Mouse (Mus musculus): Measurements from ENCODE around the gene Mark3. TPM values are rescaled to one million over a fixed set of nuclear protein-coding genes. Genes with fewer than 3 reads are reported as not detected.
A peak's percentile ranks its signal among the peaks of the same experiment; 100 is the strongest.

The Mark3 gene
- total and polyA plus RNA-seq, 3 experiments = 18.1 to 52.5 (median 50.6) TPM

GRCm38 (mm10) chr12:111697708-111698107 lies 123.4 kb downstream of the Mark3 start:
- no peak overlapping the region for H3K4me3 ChIP-seq
- H3K9ac ChIP-seq (ENCODE audit: low read depth, low read length) = no peak overlapping the region
- H3K4me1 ChIP-seq (ENCODE audit: control insufficient read depth, insufficient read depth, low read length) = peaks cover 20% of the 10 kb centered on the region
- intact Hi-C loops (cut with DNase I) = no loop called here
- H3K27me3 ChIP-seq (ENCODE audit: control insufficient read depth, insufficient read depth, low read length) = no peaks in the 10 kb centered on the region
- TF ChIP-seq POLR2A (IDR thresholded peaks at IDR 0.05; ENCODE audit: insufficient read depth, low read depth, low read length) (no peak), CTCF (IDR thresholded peaks at IDR 0.05) (no peak), EP300 (IDR thresholded peaks at IDR 0.05; ENCODE audit: insufficient read depth, low read depth, low read length) (no peak)
- peak overlapping the region; percentile 69 for H3K27ac ChIP-seq
- H3K79me2 ChIP-seq (replicated peaks; ENCODE audit: control insufficient read depth, insufficient read depth, low read length) = no peaks in the 10 kb centered on the region
- DNase-seq = no peak
- no peaks in the 10 kb centered on the region for H3K36me3 ChIP-seq (ENCODE audit: control insufficient read depth, insufficient read depth, low read length)
- WGBS = 51% methylated on average over 4 of the region's 4 CpGs

GRCm38 (mm10) chr12:111698346-111698913 lies 124.1 kb downstream of the Mark3 start:
- WGBS = 65% methylated on average over 6 of the region's 6 CpGs
- H3K9ac ChIP-seq (ENCODE audit: low read depth, low read length) = no peak overlapping the region
- H3K79me2 ChIP-seq (replicated peaks; ENCODE audit: control insufficient read depth, insufficient read depth, low read length) = no peaks in the 10 kb centered on the region

GRCm38 (mm10) chr12:111699542-111699941 lies 125.2 kb downstream of the Mark3 start:
- Histone ChIP-seq H3K4me1 (ENCODE audit: control insufficient read depth, insufficient read depth, low read length) (peaks cover 24% of the 10 kb centered on the region), H3K4me3 (no peak overlapping the region), H3K36me3 (ENCODE audit: control insufficient read depth, insufficient read depth, low read length) (no peaks in the 10 kb centered on the region), H3K79me2 (replicated peaks; ENCODE audit: control insufficient read depth, insufficient read depth, low read length) (no peaks in the 10 kb centered on the region), H3K27me3 (ENCODE audit: control insufficient read depth, insufficient read depth, low read length) (no peaks in the 10 kb centered on the region), H3K9ac (ENCODE audit: low read depth, low read length) (no peak overlapping the region), H3K27ac (no peak overlapping the region; the same call in 1 of the 2 replicates)
- TF ChIP-seq EP300 (IDR thresholded peaks at IDR 0.05; ENCODE audit: insufficient read depth, low read depth, low read length) (no peak), POLR2A (IDR thresholded peaks at IDR 0.05; ENCODE audit: insufficient read depth, low read depth, low read length) (no peak), CTCF (IDR thresholded peaks at IDR 0.05) (no peak)
- intact Hi-C loops (cut with DNase I) = no loop called here
- DNase-seq = no peak
- WGBS = 86% methylated on average over 4 of the region's 4 CpGs

More at GRCm38 (mm10) chr12:111698346-111698913, 124.1 kb downstream of the Mark3 start:
- intact Hi-C loops (cut with DNase I) = no loop called here
- DNase-seq = no peak
- Histone ChIP-seq H3K4me3 (no peak overlapping the region), H3K4me1 (ENCODE audit: control insufficient read depth, insufficient read depth, low read length) (peaks cover 20% of the 10 kb centered on the region), H3K36me3 (ENCODE audit: control insufficient read depth, insufficient read depth, low read length) (no peaks in the 10 kb centered on the region), H3K27ac (peak overlapping the region; percentile 69), H3K27me3 (ENCODE audit: control insufficient read depth, insufficient read depth, low read length) (no peaks in the 10 kb centered on the region)
- TF ChIP-seq POLR2A (IDR thresholded peaks at IDR 0.05; ENCODE audit: insufficient read depth, low read depth, low read length) (0 out of 2 replicates have a peak, but pooled peaks have one; percentile 25), EP300 (IDR thresholded peaks at IDR 0.05; ENCODE audit: insufficient read depth, low read depth, low read length) (no peak)

- Histone ChIP-seq H3K27ac (no peak overlapping the region), H3K4me3 (no peak overlapping the region), H3K36me3 (ENCODE audit: control insufficient read depth, insufficient read depth, low read length) (peaks cover 2% of the 10 kb centered on the region; the same call in 1 of the 2 replicates), H3K9ac (ENCODE audit: low read depth, low read length) (no peak overlapping the region), H3K79me2 (replicated peaks; ENCODE audit: control insufficient read depth, insufficient read depth, low read length) (no peaks in the 10 kb centered on the region), H3K27me3 (ENCODE audit: control insufficient read depth, insufficient read depth, low read length) (no peaks in the 10 kb centered on the region), H3K4me1 (ENCODE audit: control insufficient read depth, insufficient read depth, low read length) (peaks cover 32% of the 10 kb centered on the region)
- no peak for TF ChIP-seq POLR2A (IDR thresholded peaks at IDR 0.05; ENCODE audit: insufficient read depth, low read depth, low read length)
- DNase-seq = no peak
- intact Hi-C loops (cut with DNase I) = no loop called here
- WGBS = 60% methylated on average over 9 of the region's 9 CpGs
Observed at GRCm38 (mm10) chr12:111700920-111701458, 126.7 kb downstream of the Mark3 start.

- peak overlapping the region; percentile 90 for H3K27ac ChIP-seq
- intact Hi-C loops (cut with DNase I) = no loop called here
- 73% methylated on average over 3 of the region's 3 CpGs for WGBS
- no peaks in the 10 kb centered on the region for H3K27me3 ChIP-seq (ENCODE audit: control insufficient read depth, insufficient read depth, low read length)
- no peak overlapping the region for H3K9ac ChIP-seq (ENCODE audit: low read depth, low read length)
- TF ChIP-seq POLR2A (IDR thresholded peaks at IDR 0.05; ENCODE audit: insufficient read depth, low read depth, low read length) (no peak), EP300 (IDR thresholded peaks at IDR 0.05; ENCODE audit: insufficient read depth, low read depth, low read length) (no peak), CTCF (IDR thresholded peaks at IDR 0.05) (no peak)
- peaks cover 16% of the 10 kb centered on the region for H3K36me3 ChIP-seq (ENCODE audit: control insufficient read depth, insufficient read depth, low read length)
- H3K79me2 ChIP-seq (replicated peaks; ENCODE audit: control insufficient read depth, insufficient read depth, low read length) = no peaks in the 10 kb centered on the region
- DNase-seq = no peak
- no peak overlapping the region for H3K4me3 ChIP-seq
- peaks cover 33% of the 10 kb centered on the region for H3K4me1 ChIP-seq (ENCODE audit: control insufficient read depth, insufficient read depth, low read length)
Observed at GRCm38 (mm10) chr12:111703301-111703700, 129.0 kb downstream of the Mark3 start.

- Histone ChIP-seq H3K79me2 (replicated peaks; ENCODE audit: control insufficient read depth, insufficient read depth, low read length) (no peaks in the 10 kb centered on the region), H3K9ac (ENCODE audit: low read depth, low read length) (peak overlapping the region; percentile 19), H3K27ac (peak overlapping the region; percentile 90), H3K4me1 (ENCODE audit: control insufficient read depth, insufficient read depth, low read length) (peaks cover 30% of the 10 kb centered on the region), H3K4me3 (0 out of 2 replicates have a peak overlapping the region, but pooled peaks have one; percentile 4), H3K27me3 (ENCODE audit: control insufficient read depth, insufficient read depth, low read length) (no peaks in the 10 kb centered on the region), H3K36me3 (ENCODE audit: control insufficient read depth, insufficient read depth, low read length) (peaks cover 26% of the 10 kb centered on the region)
- intact Hi-C loops (cut with DNase I) = loop anchor here (2.0 kb wide), 1 partner anchor 22 kb away; no protein-coding TSS in a partner anchor
- peak; percentile 78 to 86 for DNase-seq
- WGBS = 20% methylated on average over 9 of the region's 9 CpGs
- peak; percentile 55; the same call in 1 of the 2 replicates for TF ChIP-seq EP300 (IDR thresholded peaks at IDR 0.05; ENCODE audit: insufficient read depth, low read depth, low read length)
- peak; percentile 79 for TF ChIP-seq POLR2A (IDR thresholded peaks at IDR 0.05; ENCODE audit: insufficient read depth, low read depth, low read length)
- no peak for TF ChIP-seq CTCF (IDR thresholded peaks at IDR 0.05)
Observed at GRCm38 (mm10) chr12:111704609-111705008, 130.3 kb downstream of the Mark3 start.

Data from heart, adult 2 months (tissue).